Mouse (Mus musculus) layer of hippocampus, adult 9-11 months (tissue): ENCODE measurements around the gene Rbm12.
"Not testable (repeated sequence)": the region's sequence is repeated elsewhere in the genome, so short reads cannot be mapped to it uniquely, and the experiment has no call there.

Experiments used
- DNase-seq: peaks from one replicate; pipeline ENCODE4 v3.0.0; 2022

Rbm12 gene

DNA sequence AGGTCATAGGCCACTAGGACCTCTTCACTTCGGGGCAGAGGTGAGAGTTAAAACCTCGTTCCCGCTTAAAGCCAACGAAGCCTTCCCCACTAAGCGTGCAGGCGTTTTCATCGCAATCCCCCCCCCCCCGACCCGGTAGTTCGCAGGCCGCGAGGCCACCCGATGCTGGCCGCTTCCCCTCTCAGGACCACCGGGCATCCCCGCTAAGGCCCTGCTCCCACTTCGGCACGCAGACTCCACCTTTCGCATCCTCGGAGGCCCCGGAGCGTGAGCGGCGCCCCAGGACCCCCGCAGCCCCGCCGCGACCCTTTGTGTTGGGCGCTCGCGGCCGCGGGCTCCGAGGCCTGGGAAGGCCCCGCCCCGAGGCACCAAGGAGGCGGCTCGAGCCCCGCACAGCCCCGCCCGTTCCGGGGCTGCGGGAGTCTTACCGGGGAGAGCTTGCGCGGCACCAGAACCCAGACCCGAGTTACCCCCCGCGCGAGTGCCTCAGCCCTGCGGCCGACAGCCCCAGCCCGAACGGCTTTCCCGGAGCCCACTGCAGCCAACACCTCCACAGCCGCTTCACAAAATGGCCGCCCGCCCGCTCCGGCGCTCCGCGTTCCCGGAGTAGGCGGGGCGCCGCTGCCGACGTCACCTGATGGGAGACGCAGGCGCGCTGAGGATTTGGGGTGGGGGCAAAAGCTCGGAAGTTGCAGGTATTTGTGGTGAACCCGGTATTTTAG is at the start of gene Rbm12, which contains the start of gene Cpne1:
Rbm12 (minus strand) TSS at position 621 of the 722 bp plus-strand sequence.
Cpne1 (minus strand) TSS at position 608 of the 722 bp plus-strand sequence.
- peak; percentile 87 for DNase-seq

DNA sequence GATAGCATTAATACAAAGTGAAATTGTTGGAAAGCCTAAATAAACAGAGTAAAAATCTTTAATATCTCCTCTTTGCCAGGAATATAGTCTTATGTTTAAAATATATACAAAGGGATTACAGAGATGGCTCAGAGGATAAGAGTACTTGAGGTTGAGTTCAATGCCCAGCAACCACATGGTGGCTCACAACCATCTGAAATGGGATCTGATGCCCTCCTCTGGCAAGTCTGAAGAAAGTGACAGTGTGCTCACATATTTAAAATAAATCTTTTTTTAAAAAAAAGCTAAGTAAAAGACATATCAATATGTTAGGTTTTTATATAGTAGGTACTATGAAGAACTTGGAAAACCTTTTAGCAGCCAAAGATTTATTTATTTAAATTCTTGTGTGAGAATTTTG is 39.8 kb upstream of the Rbm12 start:
- DNase-seq = no peak

DNA sequence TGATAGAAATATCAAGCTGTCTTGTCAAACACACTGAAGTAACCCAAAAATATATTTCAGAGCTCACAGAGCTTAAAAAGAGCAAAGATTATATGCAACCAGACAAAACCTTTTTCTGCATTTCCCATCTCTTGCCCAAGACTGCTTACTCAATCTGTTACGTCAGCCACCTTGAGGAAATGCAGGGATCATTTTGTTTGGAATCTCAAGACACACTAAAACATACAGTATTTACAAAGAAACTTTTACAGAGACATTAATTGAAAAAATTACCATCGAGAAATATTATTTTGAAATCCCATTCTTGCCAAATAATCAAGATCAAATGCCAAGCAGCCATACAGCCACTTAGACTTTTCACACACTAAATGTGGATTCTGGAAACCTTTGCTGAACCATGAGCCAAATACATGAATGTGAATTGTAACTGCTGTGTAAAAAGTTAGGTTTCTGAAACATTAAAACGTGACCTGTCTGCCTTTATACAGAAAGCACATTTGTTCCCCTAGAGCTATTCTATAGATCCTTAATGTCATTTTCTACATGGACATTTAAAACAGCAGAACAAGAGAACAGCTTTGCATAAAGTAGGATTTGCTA is 35.6 kb upstream of the Rbm12 start:
- DNase-seq = no peak

GRCm38 (mm10) chr2:156146272-156146989 is 34.7 kb upstream of the Rbm12 start:
- no peak for DNase-seq

DNA sequence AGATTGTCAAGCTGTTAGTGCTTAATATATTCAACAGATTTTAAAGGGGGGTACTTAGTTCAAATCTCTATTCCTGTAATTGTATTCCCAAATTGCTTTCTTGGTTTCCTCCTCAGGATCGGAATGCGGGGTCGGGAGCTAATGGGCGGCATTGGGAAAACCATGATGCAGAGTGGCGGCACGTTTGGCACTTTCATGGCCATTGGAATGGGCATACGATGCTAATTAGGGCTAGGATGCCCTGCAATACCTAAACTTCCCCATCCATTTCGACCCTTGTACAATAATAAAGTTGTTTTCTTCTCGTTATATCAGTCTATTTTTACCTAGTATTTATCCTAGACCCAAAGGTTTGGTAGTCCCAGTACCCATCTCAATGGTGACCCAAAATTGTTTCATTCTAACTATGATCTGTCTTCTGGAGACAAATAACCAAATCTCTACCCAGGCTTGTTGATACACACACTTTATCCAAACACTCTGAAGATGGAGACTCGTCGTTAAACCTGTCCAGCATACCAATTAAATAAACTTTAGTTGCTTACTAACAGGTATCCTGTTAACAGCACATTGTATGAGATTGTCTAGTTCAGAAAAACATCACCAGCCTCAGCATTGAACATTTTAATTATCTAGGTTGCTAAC is 33.8 kb upstream of the Rbm12 start:
- DNase-seq = no peak

DNA sequence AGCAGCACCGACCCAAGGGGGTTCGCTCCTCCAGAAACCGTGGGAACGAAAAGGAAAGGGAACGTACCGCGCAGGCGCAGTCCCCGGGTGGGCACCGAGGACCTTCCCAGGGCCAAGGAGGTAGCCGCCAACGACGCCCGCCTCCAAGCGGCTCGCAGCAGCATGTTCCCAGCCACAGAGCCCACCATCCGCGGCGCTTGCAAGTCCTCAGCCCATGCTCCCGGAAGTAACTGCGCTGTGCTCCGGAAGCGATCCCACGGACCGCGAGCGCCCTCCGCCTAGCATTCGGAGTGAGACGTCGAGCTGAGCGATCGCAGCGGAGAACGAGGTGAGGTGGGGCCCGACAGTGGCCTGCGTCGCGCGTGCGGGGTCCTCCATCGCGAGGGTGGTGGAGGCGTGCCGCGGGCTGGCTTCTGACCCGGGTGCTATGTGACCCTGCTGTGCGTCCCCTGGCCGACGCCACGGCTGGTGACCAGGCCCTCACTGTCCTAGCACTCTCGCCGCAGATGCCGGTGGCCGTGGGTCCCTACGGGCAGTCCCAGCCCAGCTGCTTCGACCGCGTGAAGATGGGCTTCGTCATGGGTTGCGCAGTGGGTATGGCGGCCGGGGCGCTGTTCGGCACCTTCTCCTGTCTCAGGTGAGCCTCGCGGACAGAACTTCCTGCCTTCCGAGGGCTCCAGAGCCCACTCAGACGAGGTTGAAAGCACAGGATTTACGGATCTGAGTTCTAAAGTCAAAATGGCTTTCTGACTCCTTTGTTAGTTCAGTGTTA is 32.4 kb upstream of the Rbm12 start, which contains the start of the genes Romo1 and Nfs1:
Romo1 (plus strand) TSS at position 87 of the 772 bp plus-strand sequence.
Nfs1 (minus strand) TSS at position 234 of the 772 bp plus-strand sequence.
- peak; percentile 92 for DNase-seq

DNA sequence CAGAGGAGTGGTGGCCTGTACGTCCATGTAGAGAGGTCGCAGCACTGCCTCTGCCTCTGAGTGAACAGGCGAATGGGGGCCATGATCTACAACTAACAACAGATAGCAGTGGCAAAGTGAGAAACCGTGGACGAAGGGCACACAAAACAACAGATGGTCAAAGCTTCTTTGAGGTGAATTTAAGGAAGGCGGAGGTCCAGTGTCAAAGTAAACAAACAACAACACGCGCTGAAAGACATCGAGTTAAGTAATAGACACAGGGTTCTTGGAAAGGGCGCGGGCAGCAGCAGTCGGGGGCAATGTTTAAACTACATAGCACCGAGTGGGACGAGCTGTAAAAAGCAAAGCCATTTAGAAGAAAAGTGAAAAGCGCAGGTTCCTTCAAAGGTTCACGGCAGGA is 31.6 kb upstream of the Rbm12 start:
- DNase-seq = no peak

DNA sequence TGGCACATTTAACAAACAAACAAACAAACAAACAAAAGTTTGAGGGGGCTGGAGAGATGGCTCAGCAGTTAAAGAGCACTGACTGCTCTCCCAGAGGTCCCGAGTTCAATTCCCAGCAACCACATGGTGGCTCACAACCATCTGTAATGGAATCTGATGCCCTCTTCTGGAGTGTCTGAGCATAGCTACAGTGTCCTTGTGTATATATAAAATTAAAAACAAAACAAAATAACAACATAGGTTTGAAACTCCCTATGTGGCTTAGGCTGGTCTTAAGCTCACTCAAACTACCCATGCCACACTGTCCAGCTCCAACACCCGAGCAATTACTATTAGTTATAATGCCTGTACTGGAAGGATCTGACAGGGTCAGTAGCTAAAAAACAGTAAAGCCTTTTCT is 31.0 kb upstream of the Rbm12 start:
- no peak for DNase-seq

- no peak for DNase-seq
Observed at GRCm38 (mm10) chr2:156135695-156136094, 23.9 kb upstream of the Rbm12 start.

GRCm38 (mm10) chr2:156134161-156134560 is 22.4 kb upstream of the Rbm12 start:
- DNase-seq = no peak

DNA sequence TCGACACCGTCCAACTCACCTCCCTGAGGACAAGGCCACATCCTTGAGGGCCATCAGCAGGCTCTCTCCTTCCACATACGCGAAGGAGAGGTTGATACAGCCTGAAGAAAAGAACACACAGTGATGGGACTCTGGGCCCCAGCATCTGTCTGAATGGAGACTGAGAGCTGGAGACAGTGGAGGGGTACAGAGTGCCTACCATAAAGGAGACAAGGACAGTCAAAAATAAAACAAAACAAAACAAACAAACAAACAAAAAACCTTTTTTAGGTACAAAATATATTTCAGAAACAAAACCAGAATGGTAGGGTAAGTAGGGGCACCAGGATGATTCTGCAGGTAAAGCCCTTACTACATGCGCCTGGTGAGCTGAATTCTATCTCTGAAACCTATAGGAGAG is 15.2 kb upstream of the Rbm12 start, which contains the start of gene Gm28036:
Gm28036 (minus strand) TSS at position 101 of the 400 bp plus-strand sequence.
- DNase-seq = no peak

DNA sequence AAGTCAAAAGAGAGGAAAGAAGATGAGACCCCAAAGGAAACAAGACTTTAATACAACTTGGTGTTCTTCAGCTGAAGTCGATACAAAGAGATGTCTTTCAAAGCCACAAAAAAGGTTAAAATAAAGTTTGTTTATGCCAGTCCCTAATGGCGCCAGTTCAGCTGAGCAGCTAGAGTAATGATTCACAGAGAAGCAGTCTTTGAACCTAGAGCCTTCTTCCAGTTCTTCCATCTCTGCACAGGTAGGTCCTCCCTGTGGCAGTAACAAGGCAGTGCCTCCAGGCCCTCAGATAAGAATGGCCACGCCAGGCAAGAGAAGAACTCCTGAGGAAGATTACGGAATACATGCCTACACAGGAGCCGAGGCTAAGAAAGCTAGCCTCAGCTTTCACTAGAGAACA is 12.0 kb upstream of the Rbm12 start:
- DNase-seq = no peak

- no peak for DNase-seq
Observed at GRCm38 (mm10) chr2:156119566-156119965, 7.8 kb upstream of the Rbm12 start.

- DNase-seq = not testable (repeated sequence)
Observed at GRCm38 (mm10) chr2:156112080-156112423, 274 bp upstream of the Rbm12 start.

- DNase-seq = no peak
Observed at GRCm38 (mm10) chr2:156110627-156111357, 986 bp downstream of the Rbm12 start.

DNA sequence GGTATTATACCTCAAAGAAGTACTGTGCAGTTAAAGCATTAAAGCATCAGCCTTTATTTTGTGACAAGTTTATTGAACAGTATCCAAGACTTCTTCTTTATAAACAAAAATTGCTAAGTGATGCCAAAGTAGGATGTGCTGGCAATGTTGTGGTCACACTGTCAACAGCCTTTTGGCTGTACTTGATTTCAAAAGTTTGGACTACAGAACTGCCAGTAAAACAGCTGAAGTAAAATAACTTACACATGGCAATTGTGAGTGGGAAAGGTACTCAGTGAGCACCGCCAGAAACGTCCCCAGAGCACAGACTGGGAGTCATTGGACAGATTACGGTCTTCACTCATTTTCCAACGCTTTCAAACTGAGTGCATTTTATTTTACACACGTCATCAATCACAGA is 19.9 kb downstream of the Rbm12 start:
- DNase-seq = no peak

DNA sequence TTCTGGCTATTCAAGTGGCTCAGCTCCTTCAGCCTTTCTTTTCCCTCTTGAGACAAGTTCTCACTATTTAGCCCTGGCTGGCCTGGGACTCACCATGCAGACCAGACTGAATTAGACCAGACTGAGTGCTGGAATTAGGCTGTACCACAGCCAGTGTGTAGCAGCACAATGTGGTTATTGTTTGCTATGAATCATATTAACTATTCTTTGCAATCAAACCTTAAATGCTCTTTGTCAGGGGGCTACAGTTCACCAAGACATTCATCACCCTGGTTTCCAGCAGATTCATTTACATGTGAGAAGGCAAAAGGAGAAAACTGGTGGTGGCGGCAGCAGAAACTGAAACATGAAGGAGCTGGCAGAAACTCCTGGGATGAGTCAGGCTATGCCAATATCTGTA is 22.0 kb downstream of the Rbm12 start:
- DNase-seq = no peak

DNA sequence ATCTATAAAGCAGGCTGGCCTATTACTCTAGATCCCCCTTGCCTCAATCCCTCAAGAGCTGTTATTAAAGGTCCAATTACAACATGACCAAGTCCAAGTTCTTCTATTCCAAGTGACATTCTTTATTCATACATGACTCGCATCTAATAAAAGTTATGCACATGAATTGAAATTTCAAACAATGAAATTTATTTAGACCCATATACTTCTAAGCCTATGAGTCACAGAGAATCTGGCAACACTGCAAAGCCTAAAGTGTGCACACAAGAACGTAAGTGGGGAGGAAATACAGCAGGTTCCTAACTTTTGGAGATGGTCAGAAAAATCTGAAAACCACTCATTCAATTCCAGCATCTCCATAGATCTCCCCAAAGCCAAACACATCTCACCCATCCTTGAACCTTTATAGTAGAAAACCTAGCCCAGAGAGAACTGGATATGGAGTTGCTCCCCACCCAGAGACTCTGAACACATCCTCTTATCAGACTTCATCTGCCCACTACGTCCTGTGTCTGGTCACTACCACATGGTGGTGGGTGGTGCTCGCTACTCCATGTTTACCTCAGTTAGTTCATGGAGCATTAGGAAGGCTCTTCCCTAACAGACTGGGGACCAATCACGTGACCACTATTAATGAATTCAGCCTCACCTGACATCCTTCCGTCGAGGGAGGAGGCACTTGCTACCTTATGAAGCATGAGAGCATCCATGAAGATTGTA is 24.2 kb downstream of the Rbm12 start:
- no peak for DNase-seq

DNA sequence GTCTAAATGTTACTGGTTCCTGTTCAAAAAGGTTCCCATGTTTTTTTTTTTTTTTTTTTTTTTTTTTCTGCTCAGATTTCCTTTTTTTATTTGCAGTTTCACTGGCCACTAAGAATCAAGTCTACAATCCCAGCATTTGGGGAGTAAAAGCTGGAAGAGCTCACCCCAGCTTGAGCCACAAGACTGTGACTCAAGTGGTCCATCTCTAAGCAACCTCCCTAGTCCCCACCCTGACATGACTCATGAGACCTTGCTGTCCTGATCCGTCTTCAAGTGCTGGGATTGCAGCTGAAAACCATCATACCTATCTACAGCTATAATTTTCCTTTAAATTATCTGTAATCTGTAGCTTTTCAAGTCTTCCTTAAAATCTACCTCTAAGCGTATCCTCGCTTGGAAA is 27.2 kb downstream of the Rbm12 start:
- DNase-seq = no peak

DNA sequence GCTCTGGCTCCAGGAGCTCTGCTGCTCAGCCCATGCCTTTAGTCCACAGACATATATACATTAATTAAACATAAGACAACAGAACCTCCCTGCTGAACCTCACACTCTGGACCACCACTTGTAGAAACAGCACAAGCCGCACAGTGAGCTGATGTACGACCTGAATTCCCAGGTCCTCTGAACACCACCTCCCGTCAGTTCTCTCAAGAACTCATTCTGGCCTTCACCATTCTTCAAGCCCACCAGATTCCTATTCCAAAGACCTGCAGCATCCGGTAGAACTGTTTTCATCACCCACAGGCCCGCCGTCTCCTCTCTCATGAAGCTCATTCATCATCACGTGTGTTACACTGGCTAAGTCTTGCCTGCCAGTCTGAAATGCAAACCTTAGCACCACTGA is 31.4 kb downstream of the Rbm12 start:
- no peak for DNase-seq

GRCm38 (mm10) chr2:156079674-156080073 is 32.1 kb downstream of the Rbm12 start:
- DNase-seq = no peak
